Comparison of ENCODE assay signal across 10 mouse cellular contexts in the genomic region with DNA sequence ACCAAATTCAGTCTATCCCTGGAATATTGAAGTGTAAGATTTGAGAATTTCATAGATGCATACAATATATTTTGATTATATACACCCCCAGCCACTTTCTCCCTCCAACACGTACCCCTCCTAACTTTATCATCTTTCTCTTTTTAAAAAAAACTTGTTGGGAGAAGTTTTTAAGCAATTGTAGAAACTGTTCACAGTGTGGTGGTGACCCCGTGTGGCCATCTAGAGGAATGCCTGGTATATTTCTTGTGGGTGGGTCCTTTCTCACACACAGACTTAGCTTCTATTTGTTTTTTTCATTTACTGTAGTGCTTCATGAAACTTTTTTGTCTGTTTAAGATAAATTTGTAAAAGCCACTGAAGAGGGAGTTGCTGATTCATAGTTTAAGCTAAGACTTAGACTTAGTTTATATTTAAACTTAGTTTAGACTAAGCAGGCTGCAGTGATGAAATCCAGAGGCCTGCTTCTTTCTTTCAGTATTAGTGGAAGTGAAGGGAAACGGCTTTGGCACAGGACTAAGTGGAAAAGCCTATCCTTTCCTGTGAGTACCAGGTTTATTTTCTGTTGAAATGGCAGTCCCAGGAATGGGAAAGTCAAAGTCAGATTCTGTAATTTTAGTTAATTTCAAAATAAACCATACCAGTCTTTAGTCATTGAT. TPM values are rescaled to one million over a fixed set of nuclear protein-coding genes. Genes with fewer than 3 reads are reported as not detected.
DNase-seq lines count a peak whose midpoint lies in the region; ATAC-seq lines count a peak whose summit lies in the region.
"Had no signal": no experiment of that assay in that cellular context is flagged by ENCODE, and none has a peak within 500 bp of the region (broad histone marks: within the 10 kb centered on the region; RNA-seq: fewer than 3 reads in every experiment).

No protein-coding gene starts in this region.

- ATAC-seq in forebrain, embryonic 13.5 days, result peak; percentile 75; the same call in 1 of the 2 replicates

- intact Hi-C loops in left cerebral cortex, postnatal 14 days (cut with DNase I), result no loop called here

- H3K27ac ChIP-seq in forebrain, embryonic 13.5 days, result no peak overlapping the region

- no peaks in the 10 kb centered on the region for H3K27me3 ChIP-seq in forebrain, embryonic 13.5 days
- H3K27me3 ChIP-seq: megakaryocyte, embryonic 14.5 days had no signal

- DNase-seq in kidney, adult 8-10 months, result peak; percentile 12 to 35
- DNase-seq in kidney, adult 11 months, result no peak
- DNase-seq in CD4-positive, CD25-positive, alpha-beta regulatory T cell, adult 2 months (ENCODE audit: low read depth, low spot score), result peak; percentile 68
- DNase-seq in MN1 (ENCODE audit: low spot score), result peak; percentile 51
- DNase-seq in left cerebral cortex, postnatal 14 days (ENCODE audit: low spot score in 2 of 2), result peak; percentile 45 to 62
- DNase-seq in retina, postnatal 1 day, result peak; percentile 64
- DNase-seq in frontal cortex, postnatal 14 days (ENCODE audit: low spot score in 2 of 2), result no peak

- H3K4me2 ChIP-seq in forebrain, embryonic 13.5 days, result no peak overlapping the region

- H3K4me1 ChIP-seq in forebrain, embryonic 13.5 days, result no peaks in the 10 kb centered on the region
- H3K4me1 ChIP-seq: megakaryocyte, embryonic 14.5 days had no signal

- no peaks in the 10 kb centered on the region for H3K9me3 ChIP-seq in forebrain, embryonic 13.5 days (replicated peaks)
- H3K9me3 ChIP-seq: megakaryocyte, embryonic 14.5 days had no signal

- no peak overlapping the region for H3K4me3 ChIP-seq in forebrain, embryonic 13.5 days
- H3K4me3 ChIP-seq: erythroblast, embryonic 14.5 days; megakaryocyte, embryonic 14.5 days had no signal

- 49% methylated on average over 3 of the region's 3 CpGs for WGBS in forebrain, embryonic 13.5 days

- H3K36me3 ChIP-seq in forebrain, embryonic 13.5 days (ENCODE audit: poor library complexity, severe bottlenecking), result peaks cover 62% of the 10 kb centered on the region

- no peak overlapping the region for H3K9ac ChIP-seq in forebrain, embryonic 13.5 days

RNA-seq across cellular contexts. Expression of a gene that starts 13.0 kb away (rescaled TPM):
- polyA plus RNA-seq in forebrain, embryonic 13.5 days (2015; fragmentation: Nextera tagmentation; extraction: Ambion mirVana), result 21.9 and 25.4 TPM in 2 replicates
- 10 to 100 TPM; 15.5 to 17.9 TPM for total RNA-seq in left cerebral cortex, postnatal 14 days (2021)

RNA-seq across cellular contexts. Expression of a gene that starts 32.1 kb away (rescaled TPM):
- polyA plus RNA-seq in forebrain, embryonic 13.5 days (2015; fragmentation: Nextera tagmentation; extraction: Ambion mirVana), result 0.09 TPM in 1 of 2 replicates, not detected in the other
- total RNA-seq in left cerebral cortex, postnatal 14 days (2021), result not detected
- polyA plus RNA-seq: erythroblast, embryonic 14.5 days had no signal

Comparison
In these comparisons a context has a peak if more than half of its experiments do, and no peak if none do; other contexts are left out.
1. DNase-seq: peak in kidney, adult 8-10 months (2 of 2), CD4-positive, CD25-positive, alpha-beta regulatory T cell, adult 2 months (single experiment), MN1 (single experiment), left cerebral cortex, postnatal 14 days (2 of 2) and retina, postnatal 1 day (single experiment); none in kidney, adult 11 months (single experiment) and frontal cortex, postnatal 14 days (0 of 2).